11 mouse cellular contexts compared by ENCODE assay signal in the genomic region with DNA sequence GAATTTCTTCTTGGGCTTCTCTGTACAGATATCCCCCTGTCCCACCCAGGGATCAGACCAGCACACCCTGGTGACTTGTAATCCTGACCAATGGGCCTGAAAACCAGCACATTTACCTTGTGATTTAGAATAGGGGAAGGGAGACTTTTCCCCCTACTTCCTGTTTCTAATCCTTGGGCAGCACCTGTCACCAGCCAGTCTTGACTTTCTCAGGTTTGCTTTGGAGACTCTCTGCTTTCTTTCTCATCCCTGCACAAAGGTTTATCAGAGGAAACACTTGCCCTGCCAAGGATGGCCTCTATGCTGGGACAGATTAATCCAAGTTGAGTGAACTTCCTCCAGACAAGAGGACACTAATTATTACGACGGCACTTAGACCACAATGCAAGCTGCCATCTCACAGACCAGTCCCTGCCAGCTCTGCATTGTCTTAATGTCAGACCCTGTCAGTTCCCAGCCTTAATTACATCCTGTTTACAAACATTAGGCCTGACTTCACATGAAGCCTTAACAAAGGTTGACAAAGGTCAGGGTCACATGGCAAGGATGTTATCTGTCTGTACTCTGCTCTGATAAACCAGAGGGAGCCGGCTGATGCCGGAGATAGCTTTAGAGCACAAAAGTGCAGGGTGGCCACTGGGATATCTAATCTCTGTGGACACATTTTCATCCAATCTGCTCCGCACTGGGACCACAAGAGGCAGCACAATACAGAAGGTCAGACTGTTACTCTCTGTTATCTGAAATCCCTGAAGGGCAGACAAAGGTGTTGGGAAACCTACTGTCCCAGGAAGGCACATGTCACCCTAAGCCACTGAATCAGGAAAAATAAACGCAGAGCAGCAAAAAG.
A peak's percentile ranks its signal among the peaks of the same experiment; 100 is the strongest.
DNase-seq lines count a peak whose midpoint lies in the region; ATAC-seq and TF ChIP-seq lines count a peak whose summit lies in the region.
"Had no signal": no experiment of that assay in that cellular context is flagged by ENCODE, and none has a peak within 500 bp of the region (broad histone marks: within the 10 kb centered on the region; RNA-seq: fewer than 3 reads in every experiment).

No protein-coding gene starts in this region.

- H3K36me3 ChIP-seq in kidney, adult 2 months (ENCODE audit: control insufficient read depth, insufficient read depth, low read length), result no peaks in the 10 kb centered on the region
- no peaks in the 10 kb centered on the region for H3K36me3 ChIP-seq in kidney, postnatal 0 days (ENCODE audit: insufficient read depth, low read length)
- H3K36me3 ChIP-seq: heart, embryonic 15.5 days had no signal

- 0 out of 2 replicates have a peak, but pooled peaks have one; percentile 52 for ATAC-seq in kidney, postnatal 0 days (replicated peaks; ENCODE audit: low FRiP score, low read depth)

- no peak overlapping the region for H3K4me3 ChIP-seq in kidney, adult 2 months (ENCODE audit: insufficient read depth, low read depth, low read length)
- no peak overlapping the region for H3K4me3 ChIP-seq in kidney, postnatal 0 days (replicated peaks; ENCODE audit: low read depth, low read length)
- H3K4me3 ChIP-seq: heart, embryonic 15.5 days; limb, embryonic 12.5 days; myocyte had no signal

- H3K27me3 ChIP-seq in kidney, adult 2 months (replicated peaks; ENCODE audit: control insufficient read depth, insufficient read depth, low read length), result no peaks in the 10 kb centered on the region
- no peaks in the 10 kb centered on the region for H3K27me3 ChIP-seq in kidney, postnatal 0 days (ENCODE audit: insufficient read depth, low read length)
- H3K27me3 ChIP-seq: heart, embryonic 15.5 days; limb, embryonic 12.5 days had no signal

- H3K9me3 ChIP-seq in kidney, postnatal 0 days (replicated peaks; ENCODE audit: low read length), result no peaks in the 10 kb centered on the region
- H3K9me3 ChIP-seq: heart, embryonic 15.5 days; limb, embryonic 12.5 days had no signal

- no peak for TF ChIP-seq CTCF in kidney, adult 2 months (conservative IDR thresholded peaks at IDR 0.05; ENCODE audit: insufficient read depth, insufficient read length, low read depth, low read length)
- peak; percentile 11; the same call in 1 of the 2 replicates for TF ChIP-seq CTCF in kidney, postnatal 0 days (IDR thresholded peaks at IDR 0.05; ENCODE audit: low read depth)

- TF ChIP-seq POLR2A in kidney, adult 2 months (IDR thresholded peaks at IDR 0.05; ENCODE audit: low read depth, low read length), result no peak

- no peaks in the 10 kb centered on the region for H3K4me1 ChIP-seq in kidney, adult 2 months (ENCODE audit: control insufficient read depth, insufficient read depth, low read length)
- no peaks in the 10 kb centered on the region for H3K4me1 ChIP-seq in kidney, postnatal 0 days (replicated peaks; ENCODE audit: insufficient read depth, low read length)

- H3K9ac ChIP-seq in kidney, postnatal 0 days (ENCODE audit: low read depth, low read length), result no peak overlapping the region
- H3K9ac ChIP-seq: heart, embryonic 15.5 days; limb, embryonic 12.5 days had no signal

- no peak overlapping the region for H3K27ac ChIP-seq in kidney, adult 2 months (ENCODE audit: insufficient read depth, low read depth, low read length)
- no peak overlapping the region for H3K27ac ChIP-seq in kidney, postnatal 0 days
- H3K27ac ChIP-seq: heart, embryonic 15.5 days; limb, embryonic 12.5 days had no signal

- H3K4me2 ChIP-seq in kidney, postnatal 0 days (ENCODE audit: low read length), result no peak overlapping the region
- H3K4me2 ChIP-seq: heart, embryonic 15.5 days; limb, embryonic 12.5 days had no signal

- WGBS in kidney, adult 2 months, result 61% methylated on average over 6 of the region's 6 CpGs
- 53% methylated on average over 6 of the region's 6 CpGs for WGBS in kidney, postnatal 0 days

- peak; percentile 72 for DNase-seq in kidney, adult 2 months
- no peak for DNase-seq in kidney, adult 18-20 months
- DNase-seq in embryo, embryonic 11 days, result peak; percentile 22
- DNase-seq in kidney, postnatal 0 days (ENCODE audit: low spot score), result peak; percentile 52
- DNase-seq in lung, postnatal 36 days, result peak; percentile 70
- DNase-seq in thymus, postnatal 10 days (ENCODE audit: low spot score in 2 of 2), result no peak
- no peak for DNase-seq in thymus, postnatal 4 days
- DNase-seq in cerebellum, adult 11 months, result no peak

Comparison
In these comparisons a context has a peak if more than half of its experiments do, and no peak if none do; other contexts are left out.
1. DNase-seq: peak in kidney, adult 2 months (single experiment), embryo, embryonic 11 days (single experiment), kidney, postnatal 0 days (single experiment) and lung, postnatal 36 days (single experiment); none in kidney, adult 18-20 months (single experiment), thymus, postnatal 10 days (0 of 2), thymus, postnatal 4 days (single experiment) and cerebellum, adult 11 months (single experiment).